Mouse (Mus musculus): ENCODE data around the gene Ppp6r2. TPM values are rescaled to one million over a fixed set of nuclear protein-coding genes. Genes with fewer than 3 reads are reported as not detected.

Gene Ppp6r2
- 60.4 and 149 TPM in 2 replicates for polyA plus RNA-seq (2012; rRNA removed; ENCODE audit: low replicate concordance)

DNA sequence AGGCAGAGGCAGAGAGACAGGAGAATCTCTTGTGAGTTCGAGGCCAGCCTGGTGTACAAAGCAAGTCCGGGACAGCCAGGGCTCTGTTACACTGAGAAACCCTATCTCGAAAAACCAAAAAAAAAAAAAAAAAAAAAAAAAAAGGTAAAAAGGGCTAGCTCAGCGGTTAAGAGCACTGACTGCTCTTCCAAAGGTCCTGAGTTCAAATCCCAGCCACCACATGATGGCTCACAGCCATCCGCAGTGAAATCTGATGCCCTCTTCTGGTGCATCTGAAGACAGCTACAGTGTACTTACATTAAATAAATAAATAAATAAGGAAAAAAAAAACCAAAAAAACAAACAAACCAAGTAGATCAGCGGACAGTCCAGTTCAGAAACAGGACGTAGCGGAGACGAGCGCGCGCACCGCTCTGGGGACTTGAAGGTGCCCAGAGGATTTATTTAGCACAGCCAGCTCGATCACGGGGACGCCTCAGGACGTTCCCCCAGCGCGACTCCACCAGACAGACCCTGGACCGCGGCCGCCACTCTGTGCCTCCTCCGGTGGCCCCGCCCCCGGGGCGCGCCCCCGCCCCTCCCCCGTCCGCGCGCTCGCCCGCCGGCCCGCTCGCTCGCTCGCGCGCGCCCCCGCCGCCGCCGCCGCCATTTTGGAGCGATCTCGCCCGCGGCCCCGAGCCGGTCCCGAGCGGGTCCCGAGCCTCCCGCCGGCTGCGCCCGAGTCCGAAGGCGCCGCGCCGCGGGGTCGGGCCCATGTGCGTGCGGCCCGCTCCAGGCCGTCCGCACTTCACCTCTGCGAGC lies at the start of gene Ppp6r2:
TSS of gene Ppp6r2 (plus strand) at position 639 of the 801 bp plus-strand sequence.

DNA sequence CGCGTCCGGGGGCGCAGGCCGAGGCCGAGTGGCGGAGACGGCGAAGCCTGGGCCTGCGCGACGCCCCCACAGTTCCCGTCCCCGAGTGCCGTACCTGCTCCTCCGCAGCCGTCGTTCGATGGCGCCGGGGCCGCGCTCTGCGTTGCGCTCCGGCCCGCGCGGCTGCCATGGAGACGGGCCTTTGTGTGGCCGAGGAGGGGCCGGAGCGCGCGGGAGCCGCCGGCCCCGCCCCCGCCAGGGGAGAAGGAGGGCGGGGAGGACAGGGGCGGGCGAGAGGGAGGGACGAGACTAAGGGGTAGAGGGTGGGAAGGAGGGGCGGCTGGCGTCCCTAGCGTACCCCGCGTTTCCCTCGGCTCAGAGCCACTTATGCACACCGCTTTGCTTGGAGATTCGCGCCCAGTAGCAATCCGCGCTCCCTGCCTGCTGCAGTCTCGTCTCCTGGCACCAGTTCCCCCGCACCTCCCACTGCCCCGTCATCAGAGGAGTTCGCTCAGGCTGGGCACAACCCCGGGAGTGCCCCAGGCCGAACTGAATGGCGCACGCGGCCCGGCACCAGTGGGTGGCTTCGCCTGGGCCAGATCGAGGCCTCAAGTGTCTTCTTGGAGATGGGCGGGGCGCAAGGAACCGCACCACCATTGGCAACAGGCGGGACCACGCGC lies 30.7 kb upstream of the Ppp6r2 start, which contains the start of gene Plxnb2:
TSS of gene Plxnb2 (minus strand) at position 218 of the 659 bp plus-strand sequence.

GRCm38 (mm10) chr15:89196313-89196706 lies 15.0 kb upstream of the Ppp6r2 start, which contains the start of gene Dennd6b:
Dennd6b (minus strand) TSS chr15:89196496.

DNA sequence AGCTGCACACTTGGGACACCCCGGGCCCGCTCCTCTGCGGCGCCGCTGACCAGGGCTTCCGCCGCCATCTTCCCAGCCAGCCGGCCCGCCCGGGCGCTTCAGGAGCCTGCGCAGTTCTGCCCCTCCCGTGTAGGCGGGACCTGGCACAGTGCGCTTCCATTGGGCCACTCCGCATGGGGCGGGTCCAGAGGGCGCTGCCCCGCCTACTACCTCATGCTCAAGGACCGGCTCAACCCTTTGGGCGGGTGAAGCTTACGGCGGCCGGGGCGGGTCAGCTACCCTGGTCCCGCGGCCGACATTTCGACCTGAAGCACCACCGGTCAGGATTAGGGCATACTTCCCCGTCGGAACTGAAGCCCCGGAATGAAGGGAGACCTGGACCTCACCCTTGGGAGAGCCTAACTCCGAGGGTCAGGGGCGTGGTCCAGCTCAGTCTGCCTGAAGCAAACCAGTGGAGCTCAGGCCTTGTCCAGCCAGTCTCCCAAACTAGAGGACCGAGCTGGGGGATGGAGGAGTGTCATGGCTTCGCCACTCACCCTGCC lies 103.9 kb downstream of the Ppp6r2 start, which contains the start of gene Sbf1:
TSS of gene Sbf1 (minus strand) at position 122 of the 542 bp plus-strand sequence.

DNA sequence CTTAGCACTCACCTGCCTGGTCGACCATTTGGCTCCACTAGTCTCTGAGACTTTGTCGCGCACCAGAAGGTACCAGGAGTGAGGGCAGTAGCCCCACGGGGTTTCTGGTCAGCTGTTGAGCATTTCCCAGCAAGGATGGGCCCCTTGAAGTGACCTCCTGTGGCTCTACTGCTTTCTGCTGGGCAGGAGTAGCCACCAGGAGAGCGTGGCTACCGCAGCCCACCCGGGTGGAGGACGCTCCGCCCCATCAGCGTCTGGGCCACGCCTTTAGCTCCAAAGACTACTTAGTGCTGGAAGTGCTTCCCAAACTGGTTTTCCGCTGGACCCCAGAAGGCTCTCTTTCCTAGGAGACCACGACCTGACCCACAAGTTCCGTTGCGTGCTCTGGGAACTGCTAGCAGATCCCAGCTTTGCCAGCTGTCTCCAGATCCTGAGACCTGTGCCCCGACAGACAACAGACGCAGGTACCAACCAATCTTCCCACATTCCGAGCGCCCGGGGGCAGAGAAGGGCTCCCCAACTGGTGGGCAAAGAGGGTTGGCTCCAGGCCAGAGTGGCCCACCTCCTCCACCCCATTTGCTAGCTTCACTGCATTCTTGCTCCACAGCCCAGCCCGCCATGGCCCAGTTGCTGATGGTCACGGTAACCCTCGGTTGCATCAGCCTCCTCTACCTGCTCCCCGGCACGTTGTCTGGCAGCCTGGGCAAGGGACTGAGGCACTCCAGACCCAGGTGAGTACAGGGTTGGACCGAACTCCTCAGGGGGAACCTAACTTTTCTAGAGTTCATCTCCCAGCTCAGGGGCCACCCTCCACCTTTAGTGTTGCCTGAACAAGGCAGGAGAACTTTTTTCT lies 111.5 kb downstream of the Ppp6r2 start, which contains the start of gene Adm2:
TSS of gene Adm2 (plus strand) at position 51 of the 853 bp plus-strand sequence.

GRCm38 (mm10) chr15:89334271-89334670 lies 122.9 kb downstream of the Ppp6r2 start, which contains the start of gene Miox:
Miox (plus strand) TSS chr15:89334398.

Other genes starting within 250 kb of the Ppp6r2 start
- 0.17 TPM in 1 of 2 replicates, not detected in the other for gene Mlc1, start 232.5 kb upstream of the Ppp6r2 start, polyA plus RNA-seq (2012; rRNA removed; ENCODE audit: low replicate concordance)
- gene Mov10l1, start 228.6 kb upstream of the Ppp6r2 start, polyA plus RNA-seq (2012; rRNA removed; ENCODE audit: low replicate concordance), result not detected in 2 replicates
- 0.33 TPM in 1 of 2 replicates, not detected in the other for gene Panx2, start 151.8 kb upstream of the Ppp6r2 start, polyA plus RNA-seq (2012; rRNA removed; ENCODE audit: low replicate concordance)
- 33.3 and 53.5 TPM in 2 replicates for gene Trabd, start 136.4 kb upstream of the Ppp6r2 start, polyA plus RNA-seq (2012; rRNA removed; ENCODE audit: low replicate concordance)
- gene Selenoo, start 122.5 kb upstream of the Ppp6r2 start, polyA plus RNA-seq (2012; rRNA removed; ENCODE audit: low replicate concordance), result 40.9 and 49.5 TPM in 2 replicates
- 27.8 and 39.6 TPM in 2 replicates for gene Tubgcp6, start 88.4 kb upstream of the Ppp6r2 start, polyA plus RNA-seq (2012; rRNA removed; ENCODE audit: low replicate concordance)
- gene Hdac10, start 82.9 kb upstream of the Ppp6r2 start, polyA plus RNA-seq (2012; rRNA removed; ENCODE audit: low replicate concordance), result 41.7 and 54.8 TPM in 2 replicates
- 18.6 and 31.5 TPM in 2 replicates for gene Mapk12, start 70.8 kb upstream of the Ppp6r2 start, polyA plus RNA-seq (2012; rRNA removed; ENCODE audit: low replicate concordance)
- gene Mapk11, start 61.9 kb upstream of the Ppp6r2 start, polyA plus RNA-seq (2012; rRNA removed; ENCODE audit: low replicate concordance), result 11.1 and 14.2 TPM in 2 replicates
- gene Plxnb2, start 30.8 kb upstream of the Ppp6r2 start, polyA plus RNA-seq (2012; rRNA removed; ENCODE audit: low replicate concordance), result 65.4 and 208 TPM in 2 replicates
- gene Dennd6b, start 15.1 kb upstream of the Ppp6r2 start, polyA plus RNA-seq (2012; rRNA removed; ENCODE audit: low replicate concordance), result 12.7 and 21.1 TPM in 2 replicates
- gene Sbf1, start 103.8 kb downstream of the Ppp6r2 start, polyA plus RNA-seq (2012; rRNA removed; ENCODE audit: low replicate concordance), result 169 and 209 TPM in 2 replicates
- gene Adm2, start 111.2 kb downstream of the Ppp6r2 start, polyA plus RNA-seq (2012; rRNA removed; ENCODE audit: low replicate concordance), result 0.18 TPM in 1 of 2 replicates, not detected in the other
- gene Miox, start 122.8 kb downstream of the Ppp6r2 start, polyA plus RNA-seq (2012; rRNA removed; ENCODE audit: low replicate concordance), result not detected in 2 replicates
- 49.7 and 68.9 TPM in 2 replicates for gene Lmf2, start 144.1 kb downstream of the Ppp6r2 start, polyA plus RNA-seq (2012; rRNA removed; ENCODE audit: low replicate concordance)
- 111 and 131 TPM in 2 replicates for gene Ncaph2, start 144.2 kb downstream of the Ppp6r2 start, polyA plus RNA-seq (2012; rRNA removed; ENCODE audit: low replicate concordance)
- 31.0 and 49.1 TPM in 2 replicates for gene Sco2, start 162.3 kb downstream of the Ppp6r2 start, polyA plus RNA-seq (2012; rRNA removed; ENCODE audit: low replicate concordance)
- 2.2 and 2.5 TPM in 2 replicates for gene Tymp, start 165.5 kb downstream of the Ppp6r2 start, polyA plus RNA-seq (2012; rRNA removed; ENCODE audit: low replicate concordance)
- 3.5 and 8.1 TPM in 2 replicates for gene Odf3b, start 167.7 kb downstream of the Ppp6r2 start, polyA plus RNA-seq (2012; rRNA removed; ENCODE audit: low replicate concordance)
- gene Klhdc7b, start 173.4 kb downstream of the Ppp6r2 start, polyA plus RNA-seq (2012; rRNA removed; ENCODE audit: low replicate concordance), result not detected in 2 replicates
- not detected in 2 replicates for gene Syce3, start 198.9 kb downstream of the Ppp6r2 start, polyA plus RNA-seq (2012; rRNA removed; ENCODE audit: low replicate concordance)
- gene Cpt1b, start 214.3 kb downstream of the Ppp6r2 start, polyA plus RNA-seq (2012; rRNA removed; ENCODE audit: low replicate concordance), result 23.9 and 81.0 TPM in 2 replicates
- 1.1 and 1.2 TPM in 2 replicates for gene C730034F03Rik, start 218.0 kb downstream of the Ppp6r2 start, polyA plus RNA-seq (2012; rRNA removed; ENCODE audit: low replicate concordance)
- gene Gm44502, start 218.1 kb downstream of the Ppp6r2 start, polyA plus RNA-seq (2012; rRNA removed; ENCODE audit: low replicate concordance), result 0.53 TPM in 1 of 2 replicates, not detected in the other
- gene Chkb, start 218.4 kb downstream of the Ppp6r2 start, polyA plus RNA-seq (2012; rRNA removed; ENCODE audit: low replicate concordance), result 74.5 and 84.9 TPM in 2 replicates
- gene Mapk8ip2, start 242.4 kb downstream of the Ppp6r2 start, polyA plus RNA-seq (2012; rRNA removed; ENCODE audit: low replicate concordance), result 0.03 and 0.73 TPM in 2 replicates